Mouse (Mus musculus) megakaryocyte, embryonic 14.5 days (primary cell): ENCODE data around the gene Hs3st5. TPM values are rescaled to one million over a fixed set of nuclear protein-coding genes. Genes with fewer than 3 reads are reported as not detected.
A peak's percentile ranks its signal among the peaks of the same experiment; 100 is the strongest.
"Not testable (repeated sequence)": the region's sequence is repeated elsewhere in the genome, so short reads cannot be mapped to it uniquely, and the experiment has no call there.

ENCODE experiments used
- H3K27me3 ChIP-seq: replicated peaks from 2 replicates; pipeline ENCODE3; 2012; ENCODE audit warnings: inconsistent platforms
- H3K36me3 ChIP-seq: replicated peaks from 2 replicates; pipeline ENCODE3; 2012; ENCODE audit warnings: low read length, inconsistent platforms, mixed read lengths
- H3K4me1 ChIP-seq: 2 replicates; pipeline ENCODE4 v1.6.1; 2012; ENCODE audit warnings: inconsistent platforms
- H3K4me3 ChIP-seq: replicated peaks from 2 replicates; pipeline ENCODE3; 2012; ENCODE audit warnings: moderate library complexity, mild to moderate bottlenecking, inconsistent platforms
- H3K9me3 ChIP-seq: 2 replicates; pipeline ENCODE4 v1.6.1; 2012; ENCODE audit warnings: inconsistent platforms
- FLI1 ChIP-seq: IDR thresholded peaks from 2 replicates; pipeline ENCODE4 v1.6.1; 2012; ENCODE audit warnings: low read length, inconsistent platforms, mixed read lengths
- GATA1 ChIP-seq: IDR thresholded peaks from 3 replicates; pipeline ENCODE4 v1.6.1; 2012; ENCODE audit warnings: mixed read lengths, low read length, inconsistent platforms, borderline replicate concordance
- polyA plus RNA-seq: library from polyadenylated mRNA; stranded (reverse); fragments of >175 nt; gene quantifications from 2 replicates; pipeline ENCODE4 v1.2.3, GENCODE M21; 2012; ENCODE audit warnings: low replicate concordance; ENCODE audit not compliant: insufficient read depth

Gene Hs3st5
- polyA plus RNA-seq, 1 experiment, result not detected

- Histone ChIP-seq H3K36me3 (no peaks in the 10 kb centered on the region), H3K4me3 (peak overlapping the region; percentile 33), H3K9me3 (0 out of 2 replicates have a peak, but pooled peaks cover 3% of the 10 kb centered on the region), H3K4me1 (peaks cover 19% of the 10 kb centered on the region), H3K27me3 (peaks cover 39% of the 10 kb centered on the region)
- TF ChIP-seq FLI1, result no peak
- TF ChIP-seq GATA1, result no peak
These were observed 434 bp upstream of the Hs3st5 start for GRCm38 (mm10) chr10:36506033-36506726.

- H3K36me3 ChIP-seq, result no peaks in the 10 kb centered on the region
- H3K4me3 ChIP-seq, result peak overlapping the region; percentile 86
- peaks cover 39% of the 10 kb centered on the region for H3K27me3 ChIP-seq
- no peak for TF ChIP-seq FLI1
- TF ChIP-seq GATA1, result no peak
- peaks cover 19% of the 10 kb centered on the region for H3K4me1 ChIP-seq
- H3K9me3 ChIP-seq, result 0 out of 2 replicates have a peak, but pooled peaks cover 3% of the 10 kb centered on the region
These were observed 899 bp downstream of the Hs3st5 start for GRCm38 (mm10) chr10:36507556-36507870.

GRCm38 (mm10) chr10:36507991-36508546 lies 1.5 kb downstream of the Hs3st5 start:
- H3K4me1 ChIP-seq, result peaks cover 19% of the 10 kb centered on the region
- H3K36me3 ChIP-seq, result no peaks in the 10 kb centered on the region
- peak overlapping the region; percentile 50 for H3K4me3 ChIP-seq
- peaks cover 39% of the 10 kb centered on the region for H3K27me3 ChIP-seq
- TF ChIP-seq FLI1 (no peak), GATA1 (no peak)
- H3K9me3 ChIP-seq, result 0 out of 2 replicates have a peak, but pooled peaks cover 3% of the 10 kb centered on the region

GRCm38 (mm10) chr10:36509477-36509876 lies 2.9 kb downstream of the Hs3st5 start:
- H3K27me3 ChIP-seq, result peaks cover 39% of the 10 kb centered on the region
- TF ChIP-seq GATA1 (no peak), FLI1 (no peak)

GRCm38 (mm10) chr10:36523881-36524280 lies 17.3 kb downstream of the Hs3st5 start:
- no peak for TF ChIP-seq FLI1
- TF ChIP-seq GATA1, result no peak
- Histone ChIP-seq H3K4me3 (no peak overlapping the region), H3K36me3 (no peaks in the 10 kb centered on the region), H3K9me3 (no peaks in the 10 kb centered on the region), H3K4me1 (no peaks in the 10 kb centered on the region), H3K27me3 (no peaks in the 10 kb centered on the region)

More at GRCm38 (mm10) chr10:36509477-36509876, 2.9 kb downstream of the Hs3st5 start:
- 0 out of 2 replicates have a peak, but pooled peaks cover 3% of the 10 kb centered on the region for H3K9me3 ChIP-seq
- no peak overlapping the region for H3K4me3 ChIP-seq
- H3K4me1 ChIP-seq, result peaks cover 19% of the 10 kb centered on the region
- H3K36me3 ChIP-seq, result no peaks in the 10 kb centered on the region

- H3K4me1 ChIP-seq, result no peaks in the 10 kb centered on the region
- H3K36me3 ChIP-seq, result no peaks in the 10 kb centered on the region
- TF ChIP-seq GATA1 (no peak), FLI1 (no peak)
- H3K4me3 ChIP-seq, result no peak overlapping the region
- H3K9me3 ChIP-seq, result no peaks in the 10 kb centered on the region
- no peaks in the 10 kb centered on the region for H3K27me3 ChIP-seq
These were observed 27.2 kb downstream of the Hs3st5 start for GRCm38 (mm10) chr10:36533633-36534335.

GRCm38 (mm10) chr10:36546622-36547021 lies 40.0 kb downstream of the Hs3st5 start:
- TF ChIP-seq FLI1 (no peak), GATA1 (no peak)
- Histone ChIP-seq H3K4me1 (no peaks in the 10 kb centered on the region), H3K9me3 (no peaks in the 10 kb centered on the region), H3K27me3 (no peaks in the 10 kb centered on the region), H3K36me3 (no peaks in the 10 kb centered on the region), H3K4me3 (no peak overlapping the region)

- H3K4me3 ChIP-seq, H3K27me3 ChIP-seq, H3K9me3 ChIP-seq, H3K36me3 ChIP-seq, H3K4me1 ChIP-seq: not testable (repeated sequence)
These were observed 41.1 kb downstream of the Hs3st5 start for GRCm38 (mm10) chr10:36547713-36548112.

- Histone ChIP-seq H3K4me1 (no peaks in the 10 kb centered on the region), H3K36me3 (no peaks in the 10 kb centered on the region), H3K4me3 (no peak overlapping the region), H3K27me3 (no peaks in the 10 kb centered on the region), H3K9me3 (no peaks in the 10 kb centered on the region)
- TF ChIP-seq GATA1 (no peak), FLI1 (no peak)
These were observed 47.4 kb downstream of the Hs3st5 start for GRCm38 (mm10) chr10:36554057-36554456.
